Mouse (Mus musculus) ES-E14 (cell line): ENCODE data around the gene Gm960. TPM values are rescaled to one million over a fixed set of nuclear protein-coding genes. Genes with fewer than 3 reads are reported as not detected.

ENCODE experiments used
- DNase-seq: peaks from one replicate; pipeline ENCODE4 v3.0.0-alpha.2; 2013; ENCODE audit warnings: low read depth, low spot score
- H3K27ac ChIP-seq: 2 replicates; pipeline ENCODE4 v1.5.1; 2012; ENCODE audit warnings: low read depth, mild to moderate bottlenecking, low read length, moderate library complexity, mixed read lengths; ENCODE audit not compliant: poor library complexity, insufficient read depth, severe bottlenecking
- H3K36me3 ChIP-seq: 2 replicates; pipeline ENCODE4 v1.6.1; 2012; ENCODE audit warnings: mild to moderate bottlenecking, low read length, moderate library complexity, mixed read lengths; ENCODE audit not compliant: control insufficient read depth, poor library complexity, insufficient read depth, severe bottlenecking
- H3K4me1 ChIP-seq, 2 experiments: fragments of 150-350 bp in 1 of 2; sonication (generic) in 1 of 2; 2 replicates each; pipeline ENCODE4 v1.6.1; 2012; ENCODE audit warnings: low read length in 2 of 2, mild to moderate bottlenecking in 1 of 2, mixed read lengths in 1 of 2; ENCODE audit not compliant: control insufficient read depth in 2 of 2, insufficient read depth in 2 of 2, poor library complexity in 1 of 2
- H3K4me3 ChIP-seq, 2 experiments: fragments of 150-350 bp in 1 of 2; sonication (generic) in 1 of 2; 2 replicates each; pipeline ENCODE4 v1.5.1; 2012; ENCODE audit warnings: low read length in 2 of 2, low read depth in 1 of 2, mild to moderate bottlenecking in 1 of 2, mixed read lengths in 1 of 2; ENCODE audit not compliant: insufficient read depth in 1 of 2, poor library complexity in 1 of 2, severe bottlenecking in 1 of 2
- H3K9ac ChIP-seq: 2 replicates; pipeline ENCODE4 v1.6.1; 2012; ENCODE audit warnings: low read depth, mild to moderate bottlenecking, low read length, mixed read lengths; ENCODE audit not compliant: poor library complexity, insufficient read depth, severe bottlenecking
- H3K9me3 ChIP-seq: fragments of 150-350 bp; sonication (generic); 2 replicates; pipeline ENCODE4 v1.6.1; 2012; ENCODE audit warnings: low read depth, mild to moderate bottlenecking, low read length; ENCODE audit not compliant: control insufficient read depth, insufficient read depth
- CHD2 ChIP-seq: IDR thresholded peaks from 2 replicates; pipeline ENCODE4 v1.6.1; 2014; ENCODE audit warnings: mild to moderate bottlenecking, low read depth, low read length, inconsistent platforms
- HCFC1 ChIP-seq: IDR thresholded peaks from 2 replicates; pipeline ENCODE4 v1.6.1; 2012; ENCODE audit warnings: low read length, inconsistent platforms, borderline replicate concordance; ENCODE audit not compliant: insufficient read depth
- MAFK ChIP-seq: IDR thresholded peaks from 2 replicates; pipeline ENCODE4 v1.6.1; 2014; ENCODE audit warnings: mild to moderate bottlenecking, low read depth, low read length, inconsistent platforms; ENCODE audit not compliant: insufficient read depth
- ZC3H11A ChIP-seq: IDR thresholded peaks from 2 replicates; pipeline ENCODE4 v1.6.1; 2012; ENCODE audit warnings: low read depth, mild to moderate bottlenecking, inconsistent platforms, low read length, borderline replicate concordance
- ZNF384 ChIP-seq: IDR thresholded peaks from 2 replicates; pipeline ENCODE4 v1.6.1; 2012; ENCODE audit warnings: low read depth, low read length, inconsistent platforms
- in situ Hi-C, 2 experiments: fragments of 600-800 bp; cut with MboI; formaldehyde crosslinking; loops; one replicate each; pipeline ENCODE4 v1.15.1; 2025; ENCODE audit warnings: low sequenced_read_pairs in 2 of 2, inconsistent platforms in 1 of 2; ENCODE audit not compliant: unreplicated experiment in 2 of 2
- total RNA-seq: library from RNA; depleted of rRNA; stranded (reverse); fragments of 300-350 nt; gene quantifications from 2 replicates; pipeline ENCODE4 v1.2.3, GENCODE M21; 2012

Gm960 gene
- total RNA-seq, 1 experiment: 1.1 TPM

DNA sequence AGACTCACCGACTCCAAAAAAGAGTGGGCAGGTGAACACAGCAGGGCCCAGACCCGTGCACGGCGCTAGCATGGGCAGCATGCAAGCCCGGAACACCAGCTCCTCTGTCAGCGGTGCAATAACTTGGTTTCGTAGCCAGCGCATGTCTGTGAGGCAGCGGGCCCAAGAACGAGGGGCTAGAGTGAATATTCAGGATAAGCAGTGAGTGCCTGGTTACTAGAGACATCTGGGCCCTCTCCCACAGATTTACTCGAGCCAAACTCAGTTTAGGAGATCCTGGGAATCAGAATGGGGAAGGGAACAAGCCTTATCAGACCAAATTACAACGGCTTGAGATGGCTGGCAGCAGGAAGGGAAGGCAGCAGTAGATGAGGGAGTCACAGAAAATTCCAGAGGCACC lies 74.5 kb downstream of the Gm960 start:
- no peak overlapping the region for H3K27ac ChIP-seq
- H3K36me3 ChIP-seq: peaks cover 20% of the 10 kb centered on the region
- no peaks in the 10 kb centered on the region for H3K9me3 ChIP-seq
- TF ChIP-seq ZNF384 (no peak), CHD2 (no peak)
- H3K9ac ChIP-seq: no peak overlapping the region
- DNase-seq: no peak
- peaks cover 0 to 10% of the 10 kb centered on the region in 2 experiments; a peak in 1 of 4 replicates for H3K4me1 ChIP-seq
- no peak overlapping the region for H3K4me3 ChIP-seq
- in situ Hi-C loops: no loop called here

DNA sequence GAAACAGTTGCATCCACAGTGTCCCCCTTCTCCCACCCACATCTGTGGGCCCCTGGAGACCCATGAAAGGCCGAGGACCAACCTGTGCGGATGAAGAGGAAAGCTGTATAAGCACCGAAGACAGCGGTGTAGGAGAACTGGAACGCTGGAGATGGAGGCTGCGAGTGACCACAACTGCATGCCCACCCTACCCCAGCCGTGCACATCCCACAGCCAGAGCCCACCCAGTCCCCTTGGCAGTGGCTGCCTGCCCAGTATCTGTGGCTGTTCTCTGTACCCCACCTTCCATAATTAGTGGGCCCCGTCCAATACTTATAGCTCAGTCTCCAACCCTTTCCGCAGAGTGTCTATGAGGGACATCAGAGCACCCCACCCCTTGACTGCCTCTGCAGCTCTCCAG lies 75.0 kb downstream of the Gm960 start:
- TF ChIP-seq MAFK (no peak), HCFC1 (no peak), ZNF384 (no peak), CHD2 (no peak), ZC3H11A (no peak)
- no peak overlapping the region for H3K4me3 ChIP-seq
- no peak for DNase-seq
- no peaks in the 10 kb centered on the region for H3K9me3 ChIP-seq
- no peak overlapping the region for H3K27ac ChIP-seq
- H3K36me3 ChIP-seq: peaks cover 20% of the 10 kb centered on the region
- H3K4me1 ChIP-seq: peaks cover 0 to 10% of the 10 kb centered on the region in 2 experiments; a peak in 1 of 4 replicates
- H3K9ac ChIP-seq: no peak overlapping the region
- in situ Hi-C loops: no loop called here

DNA sequence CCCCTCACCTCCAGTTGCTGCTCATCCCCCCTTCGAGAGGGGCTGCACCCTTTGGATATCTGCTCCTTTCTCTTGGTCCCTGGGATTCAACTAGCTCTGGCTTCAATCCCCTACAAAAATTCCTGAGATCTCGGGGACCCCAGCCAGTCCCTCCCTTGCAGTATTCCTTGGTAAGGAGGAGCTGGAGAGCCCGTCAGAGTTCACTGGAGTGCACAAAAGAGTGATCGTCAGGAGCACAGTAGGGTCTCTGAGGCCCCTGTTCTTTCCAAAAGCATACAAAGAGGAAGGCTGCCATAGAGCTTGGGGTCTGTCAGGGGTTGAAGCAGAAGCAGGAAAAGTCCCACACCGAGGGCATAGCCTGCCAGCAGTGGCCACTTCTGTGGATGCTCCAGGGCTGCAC lies 75.7 kb downstream of the Gm960 start:
- H3K4me3 ChIP-seq: no peak overlapping the region
- in situ Hi-C loops: no loop called here
- H3K9me3 ChIP-seq: no peaks in the 10 kb centered on the region
- H3K36me3 ChIP-seq: peaks cover 20% of the 10 kb centered on the region
- no peak overlapping the region for H3K9ac ChIP-seq
- DNase-seq: no peak
- H3K27ac ChIP-seq: no peak overlapping the region
- peaks cover 0 to 7% of the 10 kb centered on the region in 2 experiments; a peak in 2 of 4 replicates for H3K4me1 ChIP-seq
- TF ChIP-seq CHD2: no peak
- no peak for TF ChIP-seq ZNF384
- TF ChIP-seq MAFK: no peak
- TF ChIP-seq HCFC1: no peak
- TF ChIP-seq ZC3H11A: no peak

DNA sequence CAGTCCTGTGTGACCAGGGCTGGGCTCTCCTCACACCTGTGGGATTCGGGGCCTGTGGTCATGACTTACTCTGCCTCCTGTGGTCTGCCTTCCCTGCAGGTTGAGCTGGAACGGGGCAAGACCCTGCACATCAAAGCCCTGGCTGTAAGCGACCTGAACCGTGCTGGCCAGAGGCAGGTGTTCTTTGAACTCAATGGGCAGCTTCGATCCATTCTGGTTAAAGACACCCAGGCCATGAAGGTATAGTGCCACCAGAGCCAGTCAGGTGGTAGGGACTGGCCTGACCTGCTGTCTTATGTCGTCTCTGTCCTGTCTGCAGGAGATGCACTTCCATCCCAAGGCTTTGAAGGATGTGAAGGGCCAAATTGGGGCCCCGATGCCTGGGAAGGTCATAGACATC lies 77.7 kb downstream of the Gm960 start:
- peaks cover 0 to 10% of the 10 kb centered on the region in 2 experiments; a peak in 3 of 4 replicates for H3K4me1 ChIP-seq
- no peak for DNase-seq
- no peak overlapping the region for H3K4me3 ChIP-seq
- H3K27ac ChIP-seq: no peak overlapping the region
- no peaks in the 10 kb centered on the region for H3K9me3 ChIP-seq
- in situ Hi-C loops: no loop called here
- H3K9ac ChIP-seq: no peak overlapping the region
- H3K36me3 ChIP-seq: peaks cover 20% of the 10 kb centered on the region
- TF ChIP-seq ZC3H11A (no peak), ZNF384 (no peak), MAFK (no peak), CHD2 (no peak), HCFC1 (no peak)

DNA sequence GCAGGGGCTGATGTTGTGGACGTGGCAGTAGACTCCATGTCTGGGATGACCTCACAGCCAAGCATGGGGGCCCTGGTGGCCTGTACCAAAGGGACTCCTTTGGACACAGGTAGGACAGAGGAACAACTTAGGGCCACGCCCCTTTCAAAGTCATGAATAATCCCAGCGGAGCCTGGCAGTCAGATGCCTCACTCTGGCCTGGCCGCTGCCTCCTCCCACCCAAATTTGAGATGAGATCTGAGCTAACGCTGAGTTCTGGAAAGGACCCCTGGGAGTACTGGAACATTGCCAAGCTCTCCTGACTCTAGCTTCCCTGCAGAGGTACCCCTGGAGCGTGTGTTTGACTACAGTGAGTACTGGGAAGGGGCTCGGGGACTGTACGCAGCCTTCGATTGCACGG lies 79.0 kb downstream of the Gm960 start:
- H3K36me3 ChIP-seq: peaks cover 20% of the 10 kb centered on the region
- H3K9me3 ChIP-seq: no peaks in the 10 kb centered on the region
- no peak overlapping the region for H3K27ac ChIP-seq
- in situ Hi-C loops: no loop called here
- H3K9ac ChIP-seq: no peak overlapping the region
- no peak overlapping the region for H3K4me3 ChIP-seq
- H3K4me1 ChIP-seq: peaks cover 0 to 7% of the 10 kb centered on the region in 2 experiments; a peak in 3 of 4 replicates
- no peak for TF ChIP-seq HCFC1
- no peak for TF ChIP-seq ZNF384
- no peak for TF ChIP-seq MAFK
- no peak for TF ChIP-seq ZC3H11A
- no peak for TF ChIP-seq CHD2
- no peak for DNase-seq
